Mouse (Mus musculus) spleen, postnatal 10 days (tissue): ENCODE measurements around the gene Pkn3.

Experiments
- DNase-seq, 2 experiments: peaks; one replicate each; pipeline ENCODE4 v3.0.0; 2021 to 2022; ENCODE audit warnings: low spot score in 2 of 2

The Pkn3 gene

DNA sequence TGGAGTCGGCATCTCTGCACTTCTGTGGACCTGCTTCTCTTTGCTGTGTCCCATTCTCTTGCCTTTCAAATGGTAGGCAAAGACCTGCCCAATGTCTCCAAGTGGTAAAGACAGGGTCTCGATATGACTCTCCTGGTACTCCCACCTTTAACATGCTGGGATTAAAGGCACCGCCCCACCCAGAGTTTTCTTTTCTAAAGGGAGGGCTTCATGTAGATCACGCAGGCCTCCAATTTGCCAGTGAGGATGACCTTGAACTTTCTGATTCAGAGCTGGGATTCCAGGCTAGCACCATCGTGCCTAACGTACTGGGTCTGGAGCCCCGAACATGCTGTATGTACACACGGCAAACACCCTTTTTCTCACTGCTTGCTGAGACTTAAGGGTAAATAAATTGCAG lies 14.2 kb upstream of the Pkn3 start:
- DNase-seq = no peak

DNA sequence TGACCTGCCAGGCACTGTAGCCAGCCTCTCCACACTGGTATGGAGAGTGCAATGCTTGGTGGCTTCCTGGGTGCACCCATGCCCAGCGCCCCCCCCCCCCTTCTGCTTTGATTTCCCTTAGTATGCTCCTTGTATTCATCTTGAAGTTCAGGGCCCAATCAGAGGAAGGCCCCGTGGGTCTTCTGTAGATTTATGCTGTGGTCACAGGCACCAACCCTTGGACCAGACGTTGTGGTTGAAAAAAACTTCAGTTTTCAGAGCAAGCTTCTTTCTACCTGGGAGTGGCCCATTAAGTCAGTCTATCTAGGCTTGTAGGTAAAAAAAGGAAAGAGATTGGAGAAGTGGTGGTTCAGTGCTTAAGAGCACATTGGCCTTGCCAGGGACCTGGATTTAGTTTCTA lies 13.7 kb upstream of the Pkn3 start:
- peak in 1 of 2 experiments; percentile 20 for DNase-seq

DNA sequence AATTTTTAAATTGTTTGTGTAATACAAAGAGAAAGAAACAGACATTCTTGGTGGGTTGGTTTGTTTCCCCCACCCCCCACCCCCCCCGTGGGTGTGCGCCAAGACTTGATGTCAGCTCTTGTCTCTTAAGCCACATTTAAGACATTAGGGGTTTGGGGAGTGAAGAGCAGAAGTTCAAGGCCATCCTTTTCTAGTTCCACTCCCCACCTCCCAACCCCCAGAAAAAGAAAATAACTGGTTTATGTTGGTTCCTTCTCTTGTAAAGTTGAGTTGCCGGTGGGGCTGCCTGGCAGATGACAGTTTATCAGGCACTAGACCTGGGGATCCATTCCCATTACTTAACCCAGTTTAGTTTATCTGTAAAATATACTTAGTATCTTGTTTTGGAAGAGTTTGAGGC lies 13.2 kb upstream of the Pkn3 start:
- no peak for DNase-seq

DNA sequence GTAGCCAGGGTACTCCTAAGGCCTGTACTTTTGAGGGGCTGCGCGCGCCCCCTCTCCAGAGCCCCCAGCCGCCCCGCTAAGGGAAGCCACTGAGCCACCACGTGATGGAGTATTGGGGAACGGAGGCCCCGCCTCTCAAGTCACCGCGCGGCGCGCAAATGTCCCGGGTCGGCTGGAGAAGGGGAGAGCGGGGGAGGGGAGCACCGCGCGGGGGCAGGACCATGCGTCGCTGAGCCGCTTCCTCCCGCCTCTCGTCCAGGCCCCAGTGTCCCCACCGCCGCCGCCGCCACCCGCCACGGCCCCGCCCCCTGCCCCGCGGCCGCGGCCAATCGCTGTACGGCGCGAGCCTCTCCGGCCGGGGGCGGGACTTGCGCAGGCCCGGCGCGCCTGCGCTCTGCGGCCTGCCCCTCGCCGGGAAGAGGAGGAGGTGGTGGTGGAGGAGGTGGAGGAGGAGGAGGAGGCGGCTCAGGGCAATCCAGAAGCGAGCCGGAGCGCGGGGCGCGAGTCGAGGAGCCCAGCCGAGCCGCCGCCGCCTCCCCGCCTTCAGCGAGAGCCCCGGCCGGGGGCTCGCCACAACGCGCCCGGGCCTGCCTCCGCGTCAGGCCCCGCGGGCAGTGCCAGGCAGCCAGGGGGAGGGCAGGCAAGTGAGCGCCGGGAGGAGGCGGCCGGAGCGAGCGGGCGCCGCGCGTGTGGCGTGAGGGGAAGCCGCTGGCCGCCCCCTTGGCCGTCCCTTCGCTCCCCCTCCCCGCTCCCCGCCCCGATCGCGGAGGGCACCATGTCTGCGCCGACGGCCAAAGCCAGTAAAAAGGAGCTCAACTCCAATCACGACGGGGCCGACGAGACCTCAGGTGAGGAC lies 11.2 kb upstream of the Pkn3 start:
- peak; percentile 92 to 95 for DNase-seq

DNA sequence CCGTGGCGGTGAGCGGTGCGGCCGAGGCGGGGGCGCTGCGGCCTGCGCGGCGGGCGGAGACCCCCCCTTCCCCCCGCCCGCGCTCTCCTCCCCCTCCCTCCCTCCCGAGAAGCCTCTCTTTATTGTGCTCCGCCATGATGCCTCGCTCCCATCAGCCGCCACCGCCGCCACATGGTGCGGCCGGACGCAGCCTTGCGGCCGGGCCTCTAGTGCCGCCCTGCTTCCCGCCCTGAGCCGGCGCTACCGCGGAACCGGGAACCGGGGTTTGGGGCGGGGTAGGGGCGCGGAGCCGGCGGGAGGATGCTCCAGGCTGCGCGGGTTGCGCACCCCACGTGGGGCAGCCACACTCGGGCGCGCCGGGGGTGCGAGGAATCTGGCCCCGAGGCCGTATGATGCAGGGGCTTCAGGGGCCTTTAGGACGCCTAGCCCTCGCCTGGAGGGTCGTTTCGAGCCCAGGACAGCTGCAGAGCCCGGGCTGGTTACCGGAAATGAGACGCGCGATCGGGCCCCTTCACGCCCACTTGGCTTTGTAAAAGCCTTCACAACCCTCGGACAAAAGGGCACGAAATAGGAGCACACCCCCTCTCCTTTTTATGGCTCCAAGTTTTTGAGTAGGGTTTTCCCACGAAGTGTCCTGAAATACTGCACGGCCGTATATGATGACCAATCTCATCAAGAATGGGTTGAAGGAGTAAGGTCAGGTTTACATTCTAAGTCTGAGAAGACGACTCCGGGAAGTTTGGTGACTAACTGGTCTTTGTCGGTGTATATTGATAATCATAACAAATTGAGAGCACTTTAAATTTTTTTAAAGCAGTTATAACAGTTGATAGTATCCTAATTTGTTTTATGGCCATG lies 10.2 kb upstream of the Pkn3 start:
- DNase-seq = peak; percentile 55 to 60

DNA sequence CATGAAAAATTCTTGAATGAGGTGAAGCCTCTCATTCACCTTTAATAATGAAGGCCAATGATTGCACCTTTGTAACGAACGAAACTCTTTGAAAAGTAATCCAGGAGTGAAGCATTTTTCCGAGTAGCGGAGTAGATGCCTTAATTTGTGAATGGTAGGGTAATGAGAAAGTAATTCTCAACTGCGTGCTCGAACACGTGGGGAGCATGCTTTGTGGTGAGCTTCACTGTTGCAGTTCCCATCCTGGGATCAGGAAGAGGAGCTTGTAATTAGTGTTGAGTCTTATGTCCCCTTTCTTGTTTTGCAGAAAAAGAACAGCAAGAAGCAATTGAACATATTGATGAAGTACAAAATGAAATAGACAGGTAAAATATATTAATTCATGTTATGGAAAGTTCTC lies 9.5 kb upstream of the Pkn3 start:
- no peak for DNase-seq

DNA sequence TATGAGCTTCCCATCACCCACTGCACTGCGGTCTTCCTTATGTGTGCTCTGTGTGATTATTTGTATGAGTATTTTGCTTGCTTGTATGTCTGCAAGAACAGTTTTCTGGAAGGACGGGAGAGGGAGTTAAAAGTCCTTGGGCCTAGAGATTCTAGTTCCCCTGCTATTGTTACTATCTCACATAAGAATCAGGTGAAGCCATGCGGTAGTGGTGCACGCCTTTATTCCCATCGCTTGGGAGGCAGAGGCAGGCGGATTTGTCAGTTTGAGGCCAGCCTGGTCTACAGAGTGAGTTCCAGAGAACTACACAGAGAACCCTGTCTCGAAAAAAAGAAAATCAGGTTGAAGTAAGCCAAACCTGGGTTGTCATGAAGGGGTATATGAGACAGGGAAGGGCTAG lies 4.6 kb upstream of the Pkn3 start:
- DNase-seq = no peak

DNA sequence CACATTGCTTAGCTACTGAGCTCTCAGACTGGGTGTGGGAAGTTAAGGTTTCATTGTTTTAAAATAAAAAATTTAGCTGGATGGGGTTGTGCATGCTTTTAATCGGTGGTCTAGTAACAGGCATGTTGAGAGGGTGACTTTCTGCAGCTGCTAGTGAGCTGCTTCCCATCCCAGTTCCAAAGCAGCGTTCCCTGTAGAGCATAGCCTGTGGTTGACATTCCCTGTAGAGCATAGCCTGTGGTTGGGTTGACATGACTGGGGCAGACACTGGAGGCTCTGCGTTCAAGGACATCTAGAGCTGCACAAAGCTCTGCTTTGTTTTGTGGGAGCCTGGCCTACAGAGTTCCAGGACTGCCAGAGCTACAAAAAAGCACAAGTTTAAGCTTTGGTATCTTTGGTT lies 4.2 kb upstream of the Pkn3 start:
- DNase-seq = no peak

DNA sequence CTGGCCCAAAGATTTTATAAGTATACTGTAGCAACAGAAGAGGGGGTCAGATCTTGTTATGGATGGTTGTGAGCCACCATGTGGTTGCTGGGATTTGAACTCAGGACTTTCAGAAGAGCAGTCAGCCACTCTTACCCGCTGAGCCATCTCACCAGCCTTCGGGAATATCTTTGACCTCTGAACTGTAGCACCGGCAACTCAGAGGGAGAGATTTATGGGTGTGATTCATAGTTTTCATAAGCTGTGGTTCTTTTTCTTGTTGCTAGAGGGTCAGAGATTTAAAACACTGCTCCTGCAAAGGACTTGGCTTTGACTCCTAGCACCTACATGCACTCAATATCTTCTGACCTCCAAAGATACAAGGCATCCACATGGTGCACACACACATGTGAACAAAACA lies 1.9 kb upstream of the Pkn3 start:
- DNase-seq = no peak

DNA sequence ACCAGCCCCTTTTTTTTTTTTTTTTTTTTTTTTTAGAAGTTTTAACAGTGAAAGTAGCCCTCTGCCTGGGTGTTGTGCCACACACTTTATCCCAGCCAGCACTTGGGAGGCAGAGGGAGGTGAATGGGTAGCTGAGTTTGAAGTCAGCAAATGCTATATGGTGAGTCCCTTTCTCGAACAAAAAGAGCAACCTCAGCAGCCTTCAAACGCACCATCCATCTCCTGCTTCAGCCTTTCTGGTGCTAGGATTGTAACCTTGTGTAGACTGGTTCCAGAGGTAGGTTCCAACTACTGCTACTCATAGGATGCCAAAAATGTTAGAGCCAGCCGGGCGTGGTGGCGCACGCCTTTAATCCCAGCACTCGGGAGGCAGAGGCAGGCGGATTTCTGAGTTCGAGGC lies 1.0 kb upstream of the Pkn3 start:
- no peak for DNase-seq

DNA sequence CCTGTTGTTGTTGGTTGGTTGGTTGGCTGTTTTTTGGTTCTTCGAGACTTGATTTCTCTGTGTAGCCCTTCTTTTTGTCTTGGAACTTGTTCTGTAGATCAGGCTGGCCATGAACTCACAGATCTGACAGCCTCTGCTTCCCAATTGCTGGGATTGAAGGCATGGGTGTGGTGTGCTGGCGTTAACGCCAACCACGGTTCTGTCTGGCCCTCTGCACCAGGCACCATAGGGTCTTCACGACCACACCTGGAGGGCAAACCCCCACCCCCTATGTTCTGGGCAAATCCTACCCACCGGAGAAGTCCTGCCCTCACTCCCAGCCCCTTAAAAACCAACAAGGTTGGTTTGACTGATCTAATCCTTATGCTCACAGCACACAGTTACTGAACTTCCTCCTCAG lies 525 bp upstream of the Pkn3 start:
- DNase-seq = no peak

DNA sequence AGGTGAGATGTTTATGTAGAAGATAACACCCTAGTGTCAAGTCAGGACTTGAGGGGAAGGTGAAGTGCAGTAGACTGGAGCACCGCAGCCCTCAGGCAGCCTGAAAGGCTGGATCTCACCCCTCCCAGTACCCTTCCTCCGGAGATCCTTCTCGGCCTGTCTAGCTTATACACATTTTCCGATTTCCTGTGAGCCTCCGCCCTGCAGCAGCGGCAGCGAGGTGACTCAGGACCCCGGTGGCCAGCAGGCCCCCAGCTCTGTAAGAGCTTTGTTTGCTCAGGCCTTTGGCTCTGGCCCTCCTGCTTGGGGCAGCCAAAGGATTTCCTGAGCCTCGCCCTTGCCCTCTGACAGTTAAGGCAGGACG lies 847 bp downstream of the Pkn3 start:
- no peak for DNase-seq

DNA sequence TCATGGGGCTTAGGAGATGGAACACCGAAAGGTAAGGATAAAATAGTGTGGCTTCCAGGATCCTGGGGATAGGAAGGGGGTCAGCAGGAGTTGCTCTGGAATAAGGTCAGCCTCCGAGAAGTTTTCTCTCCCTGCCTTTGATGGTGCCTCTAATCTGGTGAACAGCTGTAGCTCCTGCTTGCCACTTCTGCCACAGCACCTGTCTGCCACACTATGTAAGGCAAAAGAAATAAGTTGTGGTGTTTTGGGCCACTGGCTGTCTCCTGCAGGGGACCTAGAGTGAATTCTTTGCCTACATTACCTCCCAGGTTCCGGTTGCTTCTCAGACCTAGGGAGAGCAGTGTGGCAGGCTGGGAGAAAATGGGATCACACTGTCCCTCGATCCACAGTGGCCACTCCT lies 1.3 kb downstream of the Pkn3 start:
- no peak for DNase-seq

DNA sequence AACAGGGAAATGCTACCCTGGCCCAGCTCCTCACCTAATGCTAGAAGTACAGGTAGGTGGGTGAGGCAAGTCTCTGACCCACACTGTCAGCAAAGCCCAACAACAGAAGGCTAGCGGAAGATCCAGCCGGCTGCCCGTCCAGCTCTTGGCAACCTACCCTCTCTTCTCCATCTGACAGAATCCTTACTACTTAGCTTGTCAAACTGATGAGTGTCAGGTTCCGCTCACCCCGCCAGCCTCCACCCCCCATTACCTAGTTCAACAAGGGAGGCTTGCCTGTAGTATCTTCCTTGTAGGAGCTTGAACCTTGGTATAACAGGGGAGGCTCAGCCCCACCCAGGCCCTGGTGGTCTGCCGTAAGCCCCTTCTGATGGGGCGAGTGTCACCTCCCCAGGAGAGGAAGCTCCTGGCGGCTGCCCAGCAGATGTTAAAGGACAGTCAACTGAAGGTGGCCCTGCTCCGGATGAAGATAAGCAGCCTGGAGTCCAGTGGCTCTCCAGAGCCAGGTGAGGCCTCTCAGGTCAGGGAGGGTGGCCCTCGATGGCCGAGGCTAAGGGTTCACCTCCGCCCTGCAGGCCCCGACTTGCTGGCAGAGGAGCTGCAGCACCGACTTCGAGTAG lies 2.8 kb downstream of the Pkn3 start:
- DNase-seq = no peak

DNA sequence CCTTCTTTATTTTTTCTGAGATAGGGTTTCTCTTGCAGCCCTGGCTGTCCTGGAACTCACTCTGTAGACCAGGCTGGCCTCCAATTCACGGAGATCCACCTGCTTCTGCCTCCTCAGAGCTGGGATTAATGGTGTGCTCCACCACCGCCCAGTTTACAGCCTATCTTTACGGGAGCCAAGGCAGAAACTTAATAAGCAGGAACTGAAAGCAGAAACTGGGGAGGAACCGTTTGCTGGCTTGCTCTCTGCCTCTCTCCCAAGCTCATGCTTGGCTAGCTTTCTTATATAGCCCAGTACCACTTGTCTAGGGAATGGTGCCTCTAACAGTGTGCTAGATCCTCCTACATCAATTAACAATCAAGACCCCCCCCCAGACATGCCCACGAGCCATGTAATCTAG lies 6.6 kb downstream of the Pkn3 start:
- no peak for DNase-seq

DNA sequence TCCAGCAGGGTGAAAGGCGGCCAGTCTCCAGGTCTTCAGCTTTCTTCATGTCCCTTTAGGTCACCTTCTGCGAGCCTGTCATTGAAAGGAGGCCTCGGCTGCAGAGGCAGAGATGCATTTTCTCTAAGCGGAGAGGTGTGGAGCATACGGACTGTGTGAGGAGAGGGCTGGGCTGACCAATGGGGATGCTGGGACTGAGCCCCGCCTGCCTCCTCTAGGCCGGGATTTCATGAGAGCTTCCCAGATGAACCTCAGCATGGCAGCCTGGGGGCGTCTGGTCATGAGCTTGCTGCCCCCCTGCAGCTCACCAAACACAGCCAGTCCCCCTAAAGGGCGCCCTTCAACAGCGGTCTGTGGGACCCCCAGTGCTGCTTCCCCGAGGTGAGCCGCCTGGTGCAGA lies 7.1 kb downstream of the Pkn3 start:
- no peak for DNase-seq

DNA sequence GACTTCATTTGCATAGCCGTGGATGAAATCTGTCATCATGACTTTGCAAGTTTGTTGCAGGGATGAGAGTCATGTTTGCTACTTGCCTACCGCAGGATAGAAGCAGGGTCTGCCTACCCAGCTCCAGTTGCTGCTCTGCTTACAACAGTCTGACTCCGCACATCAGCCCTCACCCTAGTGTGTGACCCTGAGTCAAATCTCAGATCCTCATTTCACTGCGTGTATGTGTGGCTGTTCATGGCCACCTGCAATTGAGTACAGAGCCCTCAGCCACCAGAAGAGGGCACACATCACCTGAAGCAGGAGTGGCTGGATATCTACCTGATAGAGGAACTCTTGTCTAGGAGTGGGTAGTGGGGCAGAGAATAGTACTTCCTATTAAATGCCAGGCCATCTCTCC lies 9.8 kb downstream of the Pkn3 start:
- DNase-seq = no peak

DNA sequence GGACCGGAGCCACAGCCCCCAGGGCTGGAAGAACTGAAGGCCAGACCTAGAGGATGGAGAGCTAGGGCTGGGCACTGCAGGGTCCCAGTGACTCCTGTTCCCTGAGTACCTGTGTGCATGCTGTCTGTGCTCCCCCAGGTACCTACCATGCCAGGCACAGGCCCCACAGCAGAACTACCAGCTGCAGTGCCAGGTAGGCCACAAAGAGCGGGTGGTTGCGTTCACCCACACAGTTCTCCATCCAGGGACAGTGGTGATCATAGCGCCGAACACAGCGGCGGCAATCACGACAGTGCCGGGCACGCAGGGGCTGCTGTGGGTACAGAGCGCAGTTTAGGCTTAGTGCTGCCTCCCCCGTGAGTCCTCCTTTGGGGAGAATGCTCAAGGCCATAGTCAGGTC lies 14.0 kb downstream of the Pkn3 start:
- DNase-seq = no peak

DNA sequence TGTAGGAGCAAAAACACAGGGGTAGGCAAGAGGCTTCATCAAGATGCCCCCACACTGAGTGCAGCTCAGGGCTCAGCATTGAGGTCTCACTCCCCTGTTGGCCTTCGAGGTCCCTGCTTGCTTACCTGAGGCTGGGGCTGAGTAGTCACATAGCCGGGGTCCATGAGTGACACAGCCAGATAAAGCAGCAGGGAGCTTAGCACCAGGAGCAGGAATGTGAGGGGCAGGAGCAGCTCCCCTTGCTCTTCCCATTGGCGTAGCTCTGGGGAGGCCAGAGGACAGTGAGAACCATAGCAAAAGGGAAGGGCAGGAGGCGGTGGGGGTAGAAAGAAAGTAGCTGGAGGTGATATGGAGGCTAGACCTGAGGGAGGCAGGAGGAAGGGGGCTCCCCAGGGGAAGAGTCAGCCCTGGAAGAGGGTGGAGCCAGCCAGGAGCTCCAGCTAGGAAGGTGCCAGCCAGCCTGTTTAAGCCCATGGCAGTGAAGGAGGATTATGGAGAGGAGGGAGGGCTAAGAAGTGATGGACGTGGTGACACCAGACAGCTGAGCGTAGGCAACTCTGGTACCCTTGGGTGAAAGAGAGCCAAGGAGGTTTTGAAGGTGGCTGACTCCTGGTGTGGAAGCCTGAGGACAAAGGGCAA lies 14.9 kb downstream of the Pkn3 start:
- DNase-seq = no peak

DNA sequence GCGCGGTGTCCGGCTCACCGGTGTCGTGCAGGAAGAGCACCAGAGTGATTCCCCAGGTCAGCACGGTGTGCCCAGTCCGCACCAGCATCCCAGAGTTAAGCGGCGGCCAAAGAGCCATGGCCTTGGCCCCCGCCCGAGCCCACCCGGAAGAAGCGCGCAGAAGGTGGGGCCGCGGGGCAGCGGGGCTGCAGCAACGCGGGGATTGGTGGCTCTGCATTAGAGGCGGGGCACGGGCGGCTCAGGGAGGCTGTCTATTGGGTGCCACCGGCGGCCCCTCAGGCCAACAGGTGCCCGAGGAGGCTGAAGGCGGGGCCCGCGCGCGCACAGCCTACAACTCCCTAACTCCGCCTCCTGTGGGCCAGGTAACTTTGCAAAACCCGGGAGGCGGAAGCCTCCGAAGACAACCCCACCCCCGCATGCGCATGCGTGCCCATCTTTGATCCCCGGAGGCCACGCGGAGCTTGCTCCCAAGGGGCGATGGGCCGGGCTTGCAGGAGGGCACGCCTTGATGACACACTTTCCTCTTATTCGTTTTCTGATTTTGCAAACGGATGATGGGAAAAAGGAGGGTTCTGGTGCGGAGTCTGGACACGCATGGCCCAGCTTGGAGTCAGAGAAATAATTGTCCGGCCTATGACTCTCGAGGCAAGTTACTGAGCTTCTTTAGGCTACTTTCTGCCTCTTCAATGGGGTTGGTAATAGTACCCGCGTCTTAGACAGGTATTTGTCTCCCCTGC lies 16.2 kb downstream of the Pkn3 start, which contains the start of gene Zdhhc12:
Gene Zdhhc12, minus strand, starts transcription at position 178 of the 737 bp plus-strand sequence.
- DNase-seq = peak; percentile 84 to 96

DNA sequence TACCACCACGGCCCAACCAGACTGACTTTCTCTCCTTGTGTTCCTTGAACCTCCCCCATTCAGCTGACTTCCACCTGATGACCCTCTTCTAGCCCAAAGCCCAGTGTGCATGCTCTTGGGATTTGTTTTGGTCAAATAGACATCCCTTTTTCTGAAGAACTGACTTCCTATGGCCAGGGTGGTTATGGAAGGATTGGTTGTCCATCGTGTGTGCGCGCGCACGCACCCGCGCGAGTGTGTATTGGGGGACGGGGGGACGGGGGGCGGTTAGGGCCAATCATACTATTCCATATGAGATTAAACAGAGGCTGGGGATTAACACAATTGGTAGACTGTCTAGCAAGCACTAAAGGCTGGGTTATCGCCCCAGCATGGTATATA lies 16.7 kb downstream of the Pkn3 start:
- no peak for DNase-seq
